Mouse (Mus musculus) heart, embryonic 10.5 days (tissue): ENCODE data around the gene Sfxn5. TPM values are rescaled to one million over a fixed set of nuclear protein-coding genes. Genes with fewer than 3 reads are reported as not detected.

ENCODE experiments used
- DNase-seq: peaks from one replicate; pipeline ENCODE4 v3.0.0-alpha.2; 2017; ENCODE audit warnings: low spot score
- H3K27ac ChIP-seq: fragments of 300-500 bp; sonication (generic); 2 replicates; pipeline ENCODE4 v1.5.1; 2016; ENCODE audit warnings: mild to moderate bottlenecking
- H3K27me3 ChIP-seq: fragments of 300-500 bp; sonication (generic); 2 replicates; pipeline ENCODE4 v1.6.1; 2016; ENCODE audit warnings: mild to moderate bottlenecking; ENCODE audit not compliant: poor library complexity, insufficient read depth, severe bottlenecking
- H3K36me3 ChIP-seq: fragments of 300-500 bp; sonication (generic); 2 replicates; pipeline ENCODE4 v1.6.1; 2016; ENCODE audit warnings: mild to moderate bottlenecking, moderate library complexity
- H3K4me1 ChIP-seq: fragments of 300-500 bp; sonication (generic); 2 replicates; pipeline ENCODE4 v1.6.1; 2016; ENCODE audit warnings: mild to moderate bottlenecking
- H3K4me3 ChIP-seq: fragments of 300-500 bp; sonication (generic); 2 replicates; pipeline ENCODE4 v1.5.1; 2016; ENCODE audit warnings: mild to moderate bottlenecking, moderate library complexity
- H3K9me3 ChIP-seq: fragments of 300-500 bp; sonication (generic); 2 replicates; pipeline ENCODE4 v1.6.1; 2016; ENCODE audit warnings: mild to moderate bottlenecking, moderate library complexity
- WGBS: fragments of 180-500 bp; shearing (Covaris S2); methylation state at CpG from one replicate; pipeline ENCODE4 v1.1.7; 2016; 5-methylcytosine and 5-hydroxymethylcytosine counted together
- polyA plus RNA-seq: library from polyadenylated mRNA; unstranded; fragments of >200 nt; fragmentation: Nextera tagmentation; extraction: Ambion mirVana; gene quantifications from 2 replicates; pipeline ENCODE4 v1.2.1, GENCODE M21; 2016

Sfxn5 gene
- polyA plus RNA-seq, 1 experiment from 2014 or later: 5.8 TPM

GRCm38 (mm10) chr6:85320445-85320866 is 12.8 kb downstream of the Sfxn5 start:
- H3K36me3 ChIP-seq: no peaks in the 10 kb centered on the region
- no peaks in the 10 kb centered on the region for H3K9me3 ChIP-seq
- no peak for DNase-seq
- no peak overlapping the region for H3K4me3 ChIP-seq
- WGBS: 84% methylated on average over 6 of the region's 6 CpGs
- H3K27me3 ChIP-seq: no peaks in the 10 kb centered on the region
- no peaks in the 10 kb centered on the region for H3K4me1 ChIP-seq
- no peak overlapping the region for H3K27ac ChIP-seq

GRCm38 (mm10) chr6:85316211-85316610 is 17.0 kb downstream of the Sfxn5 start:
- no peak for DNase-seq
- Histone ChIP-seq H3K27ac (no peak overlapping the region), H3K4me3 (no peak overlapping the region), H3K27me3 (no peaks in the 10 kb centered on the region), H3K36me3 (no peaks in the 10 kb centered on the region), H3K4me1 (no peaks in the 10 kb centered on the region), H3K9me3 (no peaks in the 10 kb centered on the region)
- 80% methylated on average over 2 of the region's 2 CpGs for WGBS

- no peak for DNase-seq
- Histone ChIP-seq H3K4me1 (no peaks in the 10 kb centered on the region), H3K27ac (peak overlapping the region; percentile 16; the same call in 1 of the 2 replicates), H3K36me3 (no peaks in the 10 kb centered on the region), H3K4me3 (no peak overlapping the region), H3K9me3 (no peaks in the 10 kb centered on the region), H3K27me3 (no peaks in the 10 kb centered on the region)
- WGBS: 62% methylated on average over 9 of the region's 9 CpGs
Measured at GRCm38 (mm10) chr6:85314064-85314798, 19.0 kb downstream of the Sfxn5 start.

- Histone ChIP-seq H3K27me3 (no peaks in the 10 kb centered on the region), H3K4me3 (no peak overlapping the region), H3K36me3 (no peaks in the 10 kb centered on the region), H3K4me1 (peaks cover 7% of the 10 kb centered on the region; the same call in 1 of the 2 replicates), H3K9me3 (no peaks in the 10 kb centered on the region), H3K27ac (no peak overlapping the region)
- no peak for DNase-seq
- WGBS: 84% methylated on average over 4 of the region's 4 CpGs
Measured at GRCm38 (mm10) chr6:85307894-85308293, 25.3 kb downstream of the Sfxn5 start.

- no peak overlapping the region for H3K4me3 ChIP-seq
- peaks cover 10% of the 10 kb centered on the region; the same call in 1 of the 2 replicates for H3K4me1 ChIP-seq
- H3K27ac ChIP-seq: no peak overlapping the region
- no peak for DNase-seq
- no peaks in the 10 kb centered on the region for H3K36me3 ChIP-seq
- H3K9me3 ChIP-seq: no peaks in the 10 kb centered on the region
- no peaks in the 10 kb centered on the region for H3K27me3 ChIP-seq
- WGBS: 80% methylated on average over 3 of the region's 3 CpGs
Measured at GRCm38 (mm10) chr6:85306375-85306774, 26.8 kb downstream of the Sfxn5 start.

- H3K9me3 ChIP-seq: no peaks in the 10 kb centered on the region
- H3K4me1 ChIP-seq: peaks cover 10% of the 10 kb centered on the region; the same call in 1 of the 2 replicates
- no peak for DNase-seq
- H3K4me3 ChIP-seq: no peak overlapping the region
- no peaks in the 10 kb centered on the region for H3K36me3 ChIP-seq
- H3K27ac ChIP-seq: no peak overlapping the region
- H3K27me3 ChIP-seq: no peaks in the 10 kb centered on the region
Measured at GRCm38 (mm10) chr6:85305826-85306225, 27.4 kb downstream of the Sfxn5 start.

- Histone ChIP-seq H3K36me3 (no peaks in the 10 kb centered on the region), H3K4me3 (no peak overlapping the region), H3K27ac (no peak overlapping the region), H3K27me3 (no peaks in the 10 kb centered on the region), H3K4me1 (peaks cover 10% of the 10 kb centered on the region; the same call in 1 of the 2 replicates), H3K9me3 (no peaks in the 10 kb centered on the region)
- DNase-seq: no peak
- 76% methylated on average over 5 of the region's 5 CpGs for WGBS
Measured at GRCm38 (mm10) chr6:85304966-85305365, 28.3 kb downstream of the Sfxn5 start.

- WGBS: 66% methylated on average over 3 of the region's 3 CpGs
- Histone ChIP-seq H3K27me3 (no peaks in the 10 kb centered on the region), H3K27ac (no peak overlapping the region), H3K9me3 (no peaks in the 10 kb centered on the region), H3K36me3 (no peaks in the 10 kb centered on the region), H3K4me3 (no peak overlapping the region), H3K4me1 (peaks cover 10% of the 10 kb centered on the region; the same call in 1 of the 2 replicates)
- no peak for DNase-seq
Measured at GRCm38 (mm10) chr6:85302326-85303055, 30.7 kb downstream of the Sfxn5 start.

GRCm38 (mm10) chr6:85295384-85296167 is 37.6 kb downstream of the Sfxn5 start:
- no peaks in the 10 kb centered on the region for H3K36me3 ChIP-seq
- WGBS: 74% methylated on average over 7 of the region's 7 CpGs
- no peak overlapping the region for H3K4me3 ChIP-seq
- H3K27me3 ChIP-seq: no peaks in the 10 kb centered on the region
- peaks cover 11% of the 10 kb centered on the region for H3K4me1 ChIP-seq
- no peaks in the 10 kb centered on the region for H3K9me3 ChIP-seq
- no peak overlapping the region for H3K27ac ChIP-seq
- DNase-seq: no peak

- no peak for DNase-seq
- no peaks in the 10 kb centered on the region for H3K36me3 ChIP-seq
- H3K27me3 ChIP-seq: no peaks in the 10 kb centered on the region
- H3K9me3 ChIP-seq: no peaks in the 10 kb centered on the region
- 83% methylated on average over 5 of the region's 5 CpGs for WGBS
- H3K27ac ChIP-seq: no peak overlapping the region
- H3K4me1 ChIP-seq: peaks cover 11% of the 10 kb centered on the region
- no peak overlapping the region for H3K4me3 ChIP-seq
Measured at GRCm38 (mm10) chr6:85294004-85294379, 39.2 kb downstream of the Sfxn5 start.

- 64% methylated on average over 10 of the region's 10 CpGs for WGBS
Measured at GRCm38 (mm10) chr6:85293255-85294003, 39.8 kb downstream of the Sfxn5 start.

More at GRCm38 (mm10) chr6:85293255-85294003, 39.8 kb downstream of the Sfxn5 start:
- Histone ChIP-seq H3K36me3 (no peaks in the 10 kb centered on the region), H3K4me1 (peaks cover 11% of the 10 kb centered on the region), H3K27ac (no peak overlapping the region), H3K9me3 (no peaks in the 10 kb centered on the region), H3K27me3 (no peaks in the 10 kb centered on the region), H3K4me3 (no peak overlapping the region)
- DNase-seq: no peak
